Mouse (Mus musculus) midbrain, embryonic 10.5 days (tissue): ENCODE results near the gene Luc7l. TPM values are rescaled to one million over a fixed set of nuclear protein-coding genes. Genes with fewer than 3 reads are reported as not detected.

ENCODE experiments used
- DNase-seq: peaks from one replicate; pipeline ENCODE4 v3.0.0-alpha.2; 2017; ENCODE audit warnings: low spot score
- H3K27ac ChIP-seq: fragments of 300-500 bp; sonication (generic); replicated peaks from 2 replicates; pipeline ENCODE4 v1.5.1; 2016; ENCODE audit warnings: mild to moderate bottlenecking
- H3K27me3 ChIP-seq: fragments of 300-500 bp; sonication (generic); 2 replicates; pipeline ENCODE4 v1.6.1; 2016; ENCODE audit warnings: low read depth, mild to moderate bottlenecking; ENCODE audit not compliant: poor library complexity, severe bottlenecking
- H3K36me3 ChIP-seq: fragments of 300-500 bp; sonication (generic); 2 replicates; pipeline ENCODE4 v1.6.1; 2016; ENCODE audit warnings: mild to moderate bottlenecking, moderate library complexity
- H3K4me1 ChIP-seq: fragments of 300-500 bp; sonication (generic); 2 replicates; pipeline ENCODE4 v1.6.1; 2016
- H3K4me3 ChIP-seq: fragments of 300-500 bp; sonication (generic); 2 replicates; pipeline ENCODE4 v1.5.1; 2016; ENCODE audit warnings: mild to moderate bottlenecking, moderate library complexity
- H3K9me3 ChIP-seq: fragments of 300-500 bp; sonication (generic); replicated peaks from 2 replicates; pipeline ENCODE4 v1.6.1; 2016; ENCODE audit warnings: mild to moderate bottlenecking
- WGBS: fragments of 180-500 bp; shearing (Covaris S2); methylation state at CpG from one replicate; pipeline ENCODE4 v1.1.7; 2016; 5-methylcytosine and 5-hydroxymethylcytosine counted together
- polyA plus RNA-seq: library from polyadenylated mRNA; unstranded; fragments of >200 nt; fragmentation: Nextera tagmentation; extraction: Ambion mirVana; gene quantifications from 2 replicates; pipeline ENCODE4 v1.2.1, GENCODE M21; 2016

The Luc7l gene
- polyA plus RNA-seq, 1 experiment from 2014 or later: 131 TPM

GRCm38 (mm10) chr17:26235077-26235815 is 17.4 kb upstream of the Luc7l start:
- WGBS: 75% methylated on average over 13 of the region's 13 CpGs
- Histone ChIP-seq H3K36me3 (no peaks in the 10 kb centered on the region), H3K27ac (no peak overlapping the region), H3K4me1 (0 out of 2 replicates have a peak, but pooled peaks cover 5% of the 10 kb centered on the region), H3K27me3 (no peaks in the 10 kb centered on the region), H3K4me3 (no peak overlapping the region), H3K9me3 (no peaks in the 10 kb centered on the region)
- no peak for DNase-seq

- Histone ChIP-seq H3K27me3 (no peaks in the 10 kb centered on the region), H3K4me1 (peaks cover 5% of the 10 kb centered on the region; the same call in 1 of the 2 replicates), H3K36me3 (no peaks in the 10 kb centered on the region), H3K4me3 (no peak overlapping the region), H3K27ac (no peak overlapping the region), H3K9me3 (no peaks in the 10 kb centered on the region)
- DNase-seq: no peak
- 87% methylated on average over 10 of the region's 10 CpGs for WGBS
These were observed 15.0 kb upstream of the Luc7l start for GRCm38 (mm10) chr17:26237667-26238066.

GRCm38 (mm10) chr17:26239551-26239950 is 13.1 kb upstream of the Luc7l start:
- Histone ChIP-seq H3K27ac (no peak overlapping the region), H3K27me3 (no peaks in the 10 kb centered on the region), H3K4me1 (peaks cover 22% of the 10 kb centered on the region), H3K9me3 (no peaks in the 10 kb centered on the region), H3K4me3 (no peak overlapping the region), H3K36me3 (no peaks in the 10 kb centered on the region)
- no peak for DNase-seq
- WGBS: 72% methylated on average over 2 of the region's 2 CpGs

GRCm38 (mm10) chr17:26240120-26240790 is 12.4 kb upstream of the Luc7l start:
- H3K4me1 ChIP-seq: peaks cover 23% of the 10 kb centered on the region
- H3K27me3 ChIP-seq: no peaks in the 10 kb centered on the region
- no peaks in the 10 kb centered on the region for H3K36me3 ChIP-seq
- no peak overlapping the region for H3K4me3 ChIP-seq
- H3K9me3 ChIP-seq: no peaks in the 10 kb centered on the region
- DNase-seq: no peak
- WGBS: 87% methylated on average over 6 of the region's 6 CpGs
- no peak overlapping the region for H3K27ac ChIP-seq

GRCm38 (mm10) chr17:26240990-26241389 is 11.7 kb upstream of the Luc7l start:
- H3K27me3 ChIP-seq: no peaks in the 10 kb centered on the region
- H3K4me1 ChIP-seq: peaks cover 22% of the 10 kb centered on the region
- no peak overlapping the region for H3K4me3 ChIP-seq
- no peaks in the 10 kb centered on the region for H3K36me3 ChIP-seq
- H3K9me3 ChIP-seq: no peaks in the 10 kb centered on the region
- DNase-seq: no peak
- 83% methylated on average over 6 of the region's 6 CpGs for WGBS
- no peak overlapping the region for H3K27ac ChIP-seq

DNA sequence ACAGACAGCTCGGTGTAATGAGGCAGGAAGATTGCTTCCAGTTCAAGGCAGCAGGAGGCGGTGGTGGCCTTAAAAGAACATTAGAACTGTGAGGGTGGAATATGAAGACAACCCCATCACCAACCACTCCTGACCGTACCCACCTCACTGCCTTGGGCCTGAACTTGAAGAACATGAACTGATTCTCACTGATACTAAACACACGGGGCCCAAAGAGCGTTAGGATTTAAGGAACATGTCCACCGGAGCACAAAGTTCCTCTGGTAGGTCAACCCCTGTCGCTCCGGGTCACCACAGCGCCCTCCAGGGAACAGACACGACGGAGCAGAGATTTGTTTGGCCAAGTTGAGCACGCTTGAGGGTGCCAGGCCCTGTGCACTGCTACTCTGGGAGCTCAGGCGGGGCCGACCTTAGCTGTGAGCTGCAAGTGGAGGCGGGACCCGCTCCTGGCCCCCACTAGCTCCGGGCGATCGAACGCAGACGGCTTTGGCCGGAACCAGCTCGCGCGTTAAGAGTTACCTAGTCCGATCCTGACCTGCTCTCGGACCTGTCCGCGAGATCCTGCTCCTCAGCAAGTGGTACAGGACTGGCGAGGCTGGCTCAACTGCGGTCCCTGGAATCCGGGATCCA is 9.1 kb upstream of the Luc7l start:
- H3K4me3 ChIP-seq: peak overlapping the region; percentile 71
- H3K9me3 ChIP-seq: no peaks in the 10 kb centered on the region
- H3K27ac ChIP-seq: peak overlapping the region; percentile 82
- WGBS: 1% methylated on average over 32 of the region's 32 CpGs
- peaks cover 22% of the 10 kb centered on the region for H3K4me1 ChIP-seq
- no peaks in the 10 kb centered on the region for H3K27me3 ChIP-seq
- no peaks in the 10 kb centered on the region for H3K36me3 ChIP-seq
- no peak for DNase-seq

GRCm38 (mm10) chr17:26244101-26244841 is 8.4 kb upstream of the Luc7l start, which contains the start of gene Fam234a:
Gene Fam234a, minus strand, starts transcription at chr17:26244242.
- H3K36me3 ChIP-seq: no peaks in the 10 kb centered on the region
- peak within 1 kb of the TSS; percentile 82 for H3K27ac ChIP-seq
- 6% methylated on average over 33 of the region's 33 CpGs for WGBS
- peaks cover 22% of the 10 kb centered on the region for H3K4me1 ChIP-seq
- no peaks in the 10 kb centered on the region for H3K27me3 ChIP-seq
- H3K9me3 ChIP-seq: no peaks in the 10 kb centered on the region
- peak within 1 kb of the TSS; percentile 71 for H3K4me3 ChIP-seq
- DNase-seq: peak; percentile 98

- H3K27me3 ChIP-seq: no peaks in the 10 kb centered on the region
- DNase-seq: no peak
- peaks cover 29% of the 10 kb centered on the region for H3K36me3 ChIP-seq
- peak overlapping the region; percentile 69 for H3K4me3 ChIP-seq
- peak overlapping the region; percentile 93 for H3K27ac ChIP-seq
- 59% methylated on average over 4 of the region's 4 CpGs for WGBS
- peaks cover 17% of the 10 kb centered on the region for H3K4me1 ChIP-seq
- no peaks in the 10 kb centered on the region for H3K9me3 ChIP-seq
These were observed 684 bp upstream of the Luc7l start for GRCm38 (mm10) chr17:26251886-26252538.

DNA sequence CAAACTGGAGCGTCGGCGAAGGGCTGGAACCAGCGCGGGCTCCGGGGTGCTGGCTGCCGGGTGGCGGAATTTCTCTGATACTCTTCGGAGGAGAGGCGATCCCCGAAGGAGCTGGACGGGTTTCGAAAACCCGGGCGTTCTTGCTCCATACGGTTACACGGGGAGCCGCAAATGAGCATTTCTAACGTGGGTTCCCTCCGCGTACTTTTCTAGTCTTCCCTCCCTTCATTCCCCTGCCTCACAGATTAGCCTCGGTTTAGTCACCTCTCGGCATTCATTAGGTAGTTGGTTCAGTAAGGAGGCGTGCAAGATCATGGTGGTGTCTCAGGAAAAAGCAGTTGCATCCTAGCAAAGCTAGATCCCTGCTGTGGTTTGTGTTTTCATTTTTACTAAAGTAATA is 703 bp downstream of the Luc7l start:
- no peaks in the 10 kb centered on the region for H3K27me3 ChIP-seq
- peak overlapping the region; percentile 93 for H3K27ac ChIP-seq
- DNase-seq: no peak
- H3K4me1 ChIP-seq: peaks cover 17% of the 10 kb centered on the region
- WGBS: under 1% methylated on average over 24 of the region's 24 CpGs
- peak overlapping the region; percentile 69 for H3K4me3 ChIP-seq
- H3K9me3 ChIP-seq: no peaks in the 10 kb centered on the region
- H3K36me3 ChIP-seq: peaks cover 42% of the 10 kb centered on the region

DNA sequence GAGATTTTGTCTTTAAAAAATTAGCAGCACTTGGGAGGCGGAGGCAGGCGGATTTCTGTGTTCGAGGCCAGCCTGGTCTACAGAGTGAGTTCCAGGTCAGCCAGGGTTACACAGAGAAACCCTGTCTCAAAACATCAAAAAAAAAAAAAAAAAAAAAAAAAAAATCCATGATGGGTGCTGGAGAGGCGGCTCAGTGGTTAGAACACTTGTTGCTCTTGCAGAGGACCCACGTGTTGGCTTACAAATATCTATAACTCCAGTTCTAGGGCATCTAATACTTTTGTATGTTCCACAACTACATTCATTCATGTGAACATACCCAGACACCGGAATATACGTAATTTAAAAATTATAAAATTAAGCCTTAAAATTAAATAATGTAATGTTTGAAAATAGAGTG is 2.6 kb downstream of the Luc7l start:
- H3K27me3 ChIP-seq: no peaks in the 10 kb centered on the region
- 97% methylated on average over 7 of the region's 7 CpGs for WGBS
- H3K27ac ChIP-seq: no peak overlapping the region
- no peak for DNase-seq
- H3K4me3 ChIP-seq: no peak overlapping the region
- H3K4me1 ChIP-seq: peaks cover 17% of the 10 kb centered on the region
- H3K36me3 ChIP-seq: peaks cover 62% of the 10 kb centered on the region
- no peaks in the 10 kb centered on the region for H3K9me3 ChIP-seq

GRCm38 (mm10) chr17:26261826-26262225 is 9.1 kb downstream of the Luc7l start:
- no peak overlapping the region for H3K27ac ChIP-seq
- no peak for DNase-seq
- WGBS: 93% methylated on average over 4 of the region's 4 CpGs
- H3K4me3 ChIP-seq: no peak overlapping the region
- H3K4me1 ChIP-seq: no peaks in the 10 kb centered on the region
- H3K27me3 ChIP-seq: no peaks in the 10 kb centered on the region
- no peaks in the 10 kb centered on the region for H3K9me3 ChIP-seq
- peaks cover 100% of the 10 kb centered on the region for H3K36me3 ChIP-seq

DNA sequence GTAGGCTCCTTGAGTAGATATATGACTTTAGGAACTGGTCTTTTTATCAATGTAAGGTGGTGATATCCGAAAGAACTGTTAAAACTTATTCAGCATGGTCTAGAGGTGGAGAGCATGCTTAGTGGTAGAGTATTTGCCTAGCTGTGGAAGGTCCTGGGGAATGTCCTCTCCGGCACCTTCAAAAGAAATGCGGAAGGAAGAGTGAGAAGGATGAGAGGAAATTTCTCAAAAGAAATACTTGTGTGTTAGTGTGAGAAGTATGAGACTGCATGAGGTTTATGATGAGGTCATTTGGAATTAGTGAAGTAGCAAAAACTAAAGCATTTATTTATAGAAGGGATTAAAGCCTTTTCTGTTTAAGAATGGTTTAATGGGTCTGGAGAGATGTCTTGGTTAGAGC is 9.7 kb downstream of the Luc7l start:
- WGBS: 97% methylated on average over 3 of the region's 3 CpGs
- no peaks in the 10 kb centered on the region for H3K4me1 ChIP-seq
- H3K27ac ChIP-seq: no peak overlapping the region
- H3K4me3 ChIP-seq: no peak overlapping the region
- no peak for DNase-seq
- no peaks in the 10 kb centered on the region for H3K27me3 ChIP-seq
- H3K9me3 ChIP-seq: no peaks in the 10 kb centered on the region
- H3K36me3 ChIP-seq: peaks cover 100% of the 10 kb centered on the region
